Mouse (Mus musculus): ENCODE data around the gene Tex46. TPM values are rescaled to one million over a fixed set of nuclear protein-coding genes. Genes with fewer than 3 reads are reported as not detected.

Gene Tex46
- total and polyA plus RNA-seq, 3 experiments, result not detected

DNA sequence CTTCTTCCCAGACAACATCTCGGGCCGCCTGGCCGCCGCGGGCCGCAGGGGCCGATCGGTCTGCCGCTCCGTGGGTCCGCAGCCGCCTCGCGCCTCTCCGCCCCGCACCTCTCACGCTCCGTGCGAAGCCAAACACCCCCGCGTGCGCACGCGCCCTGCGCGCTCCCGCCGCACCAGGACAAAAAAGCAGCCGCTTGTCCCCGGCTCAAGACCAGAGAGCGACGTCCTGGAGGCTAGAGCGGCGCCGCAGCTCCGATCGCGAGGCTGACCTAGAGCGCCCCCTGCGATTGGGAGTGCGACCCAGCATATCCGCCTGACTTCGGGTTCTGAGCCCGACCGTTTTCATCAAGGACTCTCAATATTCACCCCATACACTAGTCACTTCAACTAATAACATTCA, 7.7 kb upstream of the Tex46 start, which contains the start of gene Kdm1a:
Kdm1a (minus strand) TSS at position 156 of the 400 bp plus-strand sequence.
- in situ Hi-C loops (cut with MboI; ENCODE audit: low pct_ligation_motif_present, low pct_unique_long_range_greater_than_20kb, low sequenced_read_pairs), result loop anchor here (25.0 kb wide), 1 partner anchor 365 kb away; the partner anchor contains the start of gene Tcea3
- DNase-seq (ENCODE audit: extremely low read depth), result peak; percentile 91
- TF ChIP-seq BHLHE40 (IDR thresholded peaks at IDR 0.05; ENCODE audit: low read depth, low read length) (peak; percentile 62), NELFE (IDR thresholded peaks at IDR 0.05; ENCODE audit: low read depth, low read length) (peak; percentile 89), SIN3A (IDR thresholded peaks at IDR 0.05; ENCODE audit: low read length) (peak; percentile 68), KAT2A (IDR thresholded peaks at IDR 0.05; ENCODE audit: insufficient replicate concordance, low read length) (0 out of 2 replicates have a peak, but pooled peaks have one; percentile 50), ELF1 (IDR thresholded peaks at IDR 0.05; ENCODE audit: low read depth, low read length) (peak; percentile 72), MXI1 (IDR thresholded peaks at IDR 0.05; ENCODE audit: low read depth, low read length) (peak; percentile 48; the same call in 1 of the 2 replicates), MYC (IDR thresholded peaks at IDR 0.05; ENCODE audit: low read depth, low read length) (peak; percentile 77; the same call in 1 of the 2 replicates), IRF4 (IDR thresholded peaks at IDR 0.05; ENCODE audit: low read depth, low read length) (peak; percentile 75; the same call in 1 of the 2 replicates), HCFC1 (IDR thresholded peaks at IDR 0.05; ENCODE audit: low read depth, low read length) (peak; percentile 84), NRF1 (IDR thresholded peaks at IDR 0.05; ENCODE audit: low read depth, low read length) (peak; percentile 90), CHD1 (IDR thresholded peaks at IDR 0.05; ENCODE audit: low read depth, low read length) (no peak), ZC3H11A (IDR thresholded peaks at IDR 0.05; ENCODE audit: low read depth, low read length) (no peak), SMC3 (IDR thresholded peaks at IDR 0.05; ENCODE audit: low read depth, low read length) (no peak; the same call in 1 of the 2 replicates), ZMIZ1 (IDR thresholded peaks at IDR 0.05; ENCODE audit: low read depth, low read length) (peak; percentile 82), RCOR1 (conservative IDR thresholded peaks at IDR 0.05; ENCODE audit: low read depth, low read length) (0 out of 2 replicates have a peak, but pooled peaks have one; percentile 21), CTCF (conservative IDR thresholded peaks at IDR 0.05 in 1 of 2, IDR thresholded peaks at IDR 0.05 in 1 of 2; ENCODE audit: low read depth in 2 of 2, low read length in 2 of 2) (peak; percentile 43 to 88; a peak in 3 of 4 replicates), USF1 (IDR thresholded peaks at IDR 0.05; ENCODE audit: low read depth, low read length) (no peak), TCF12 (IDR thresholded peaks at IDR 0.05; ENCODE audit: low read depth, low read length) (peak; percentile 90), UBTF (IDR thresholded peaks at IDR 0.05; ENCODE audit: low read depth, low read length) (no peak), TBP (conservative IDR thresholded peaks at IDR 0.05; ENCODE audit: low read depth, low read length) (0 out of 2 replicates have a peak, but pooled peaks have one; percentile 25), GABPA (IDR thresholded peaks at IDR 0.05; ENCODE audit: insufficient replicate concordance, low read depth, low read length) (peak; percentile 88), MEF2A (IDR thresholded peaks at IDR 0.05; ENCODE audit: borderline replicate concordance, low read depth, low read length) (peak; percentile 61; the same call in 1 of the 2 replicates), PAX5 (IDR thresholded peaks at IDR 0.05; ENCODE audit: low read length) (no peak), MAZ (IDR thresholded peaks at IDR 0.05; ENCODE audit: low read depth, low read length) (0 out of 2 replicates have a peak, but pooled peaks have one; percentile 43), POLR2A (IDR thresholded peaks at IDR 0.05; ENCODE audit: low read depth, low read length) (peak; percentile 78), POLR2AphosphoS2 (IDR thresholded peaks at IDR 0.05; ENCODE audit: low read depth, low read length) (peak; percentile 69; the same call in 1 of the 2 replicates), RAD21 (IDR thresholded peaks at IDR 0.05; ENCODE audit: low read depth, low read length) (no peak), MAX (IDR thresholded peaks at IDR 0.05; ENCODE audit: low read length) (peak; percentile 77; the same call in 1 of the 2 replicates)

More for the DNA sequence above, 7.7 kb upstream of the Tex46 start, which contains the start of gene Kdm1a:
- dilution Hi-C loops (cut with MboI; ENCODE audit: extremely low pct_ligation_motif_present, extremely low pct_unique_long_range_greater_than_20kb, low sequenced_read_pairs), result no loop called here
- Histone ChIP-seq H3K27me3 (replicated peaks) (no peaks in the 10 kb centered on the region), H3K79me2 (replicated peaks; ENCODE audit: control insufficient read depth, extremely low read depth, insufficient read depth, poor library complexity, severe bottlenecking) (peaks cover 47% of the 10 kb centered on the region), H3K9me3 (replicated peaks; ENCODE audit: low read length) (no peaks in the 10 kb centered on the region), H3K4me2 (ENCODE audit: insufficient read depth, low read depth, poor library complexity, severe bottlenecking) (peak within 1 kb of the TSS; percentile 96), H3K4me3 (replicated peaks in 1 of 3; ENCODE audit: low read depth in 2 of 3, low read length in 2 of 3, poor library complexity in 1 of 3) (peak within 1 kb of the TSS; percentile 67 to 86 (median 83)), H3K27ac (ENCODE audit: insufficient read depth, low read depth) (peak within 1 kb of the TSS; percentile 29; the same call in 1 of the 2 replicates), H3K36me3 (replicated peaks in 1 of 2; ENCODE audit: control insufficient read depth in 1 of 2, insufficient read depth in 1 of 2, low read length in 1 of 2) (peaks cover 0 to 12% of the 10 kb centered on the region in 2 experiments), H3K9ac (ENCODE audit: insufficient read depth, low read depth) (peak within 1 kb of the TSS; percentile 99), H3K4me1 (ENCODE audit: control insufficient read depth in 1 of 2, insufficient read depth in 2 of 2) (peaks cover 7 to 21% of the 10 kb centered on the region in 2 experiments)

Measured in CH12.LX (cell line).